Mouse (Mus musculus) G1E (cell line): ENCODE measurements around the gene Gm42372. TPM values are rescaled to one million over a fixed set of nuclear protein-coding genes. Genes with fewer than 3 reads are reported as not detected.

Source experiments
- ATAC-seq: 2 replicates; pipeline ENCODE4 v1.8.0; 2016; ENCODE audit warnings: mild to moderate bottlenecking; ENCODE audit not compliant: insufficient number of reproducible peaks, poor library complexity, low FRiP score, severe bottlenecking; ENCODE audit errors: extremely low read depth
- DNase-seq: peaks from one replicate; pipeline ENCODE4 v3.0.0; 2012; ENCODE audit warnings: low spot score
- H3K27me3 ChIP-seq: 2 replicates; pipeline ENCODE4 v1.6.1; 2012; ENCODE audit warnings: mild to moderate bottlenecking, low read length, inconsistent platforms; ENCODE audit not compliant: insufficient read depth
- H3K36me3 ChIP-seq: replicated peaks from 2 replicates; pipeline ENCODE3; 2012; ENCODE audit warnings: mild to moderate bottlenecking, inconsistent platforms
- H3K4me1 ChIP-seq: 2 replicates; pipeline ENCODE4 v1.6.1; 2012; ENCODE audit warnings: low read depth, low read length, inconsistent platforms, mixed read lengths; ENCODE audit not compliant: insufficient read depth
- H3K4me3 ChIP-seq: 2 replicates; pipeline ENCODE4 v1.5.1; 2012; ENCODE audit warnings: low read depth, mild to moderate bottlenecking, inconsistent platforms, low read length, moderate library complexity, mixed read lengths
- H3K9me3 ChIP-seq: replicated peaks from 2 replicates; pipeline ENCODE4 v1.6.1; 2012; ENCODE audit warnings: inconsistent platforms
- CTCF ChIP-seq: IDR thresholded peaks from 2 replicates; pipeline ENCODE4 v1.5.1; 2012; ENCODE audit warnings: low read depth, low read length, inconsistent platforms, mixed read lengths
- GATA1 ChIP-seq: IDR thresholded peaks from 2 replicates; pipeline ENCODE4 v1.6.1; 2012; ENCODE audit warnings: borderline replicate concordance, low read length, inconsistent platforms, mixed read lengths
- GATA2 ChIP-seq: IDR thresholded peaks from 2 replicates; pipeline ENCODE4 v1.6.1; 2012; ENCODE audit warnings: low read depth, low read length, inconsistent platforms, borderline replicate concordance
- POLR2AphosphoS5 ChIP-seq: IDR thresholded peaks from 2 replicates; pipeline ENCODE4 v1.6.1; 2012; ENCODE audit warnings: low read depth, low read length, inconsistent platforms; ENCODE audit not compliant: insufficient replicate concordance
- TAL1 ChIP-seq: conservative IDR thresholded peaks from 2 replicates; pipeline ENCODE4 v1.6.1; 2012; ENCODE audit warnings: low read depth, low read length, inconsistent platforms, mixed read lengths
- polyA plus RNA-seq: library from polyadenylated mRNA; stranded (reverse); fragments of >175 nt; gene quantifications from 2 replicates; pipeline ENCODE4 v1.2.3, GENCODE M21; 2012
- total RNA-seq, 2 experiments: library from RNA; stranded (forward) in 1 of 2; stranded (reverse) in 1 of 2; fragments of 200-1000 nt in 1 of 2; fragments of >200 nt in 1 of 2; fragmentation: Nextera tagmentation in 1 of 2; gene quantifications; 2 replicates each; pipeline ENCODE4 v1.2.3; 2014 to 2017

Gene Gm42372
- total and polyA plus RNA-seq, 3 experiments: 0.22 TPM; not detected in 2

DNA sequence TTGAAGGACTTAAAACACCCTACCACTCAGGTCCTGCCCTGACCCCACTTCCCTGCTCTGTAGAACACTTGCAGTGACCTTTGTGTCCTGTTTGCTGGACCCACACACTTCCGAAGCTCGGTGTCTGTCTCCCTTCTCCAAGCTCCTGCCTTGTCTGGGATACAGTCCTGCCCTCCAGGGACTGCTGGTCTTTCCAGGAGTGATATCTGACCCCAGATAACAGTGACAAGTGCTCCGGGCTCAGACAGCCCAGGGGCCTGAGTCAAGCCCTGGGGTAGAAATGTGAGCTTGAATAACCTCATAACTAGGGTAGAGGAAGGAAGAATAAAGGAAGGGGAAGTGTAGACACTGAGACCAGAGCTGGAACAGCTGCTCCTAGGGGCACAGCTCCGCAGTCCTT, 40.8 kb downstream of the Gm42372 start:
- no peaks in the 10 kb centered on the region for H3K27me3 ChIP-seq
- TF ChIP-seq TAL1: no peak
- TF ChIP-seq GATA1: no peak
- TF ChIP-seq CTCF: no peak
- no peak for TF ChIP-seq POLR2AphosphoS5
- no peak for TF ChIP-seq GATA2
- H3K4me1 ChIP-seq: peaks cover 81% of the 10 kb centered on the region
- peaks cover 78% of the 10 kb centered on the region for H3K36me3 ChIP-seq
- H3K9me3 ChIP-seq: no peaks in the 10 kb centered on the region
- ATAC-seq: no peak
- H3K4me3 ChIP-seq: no peak overlapping the region
- no peak for DNase-seq

DNA sequence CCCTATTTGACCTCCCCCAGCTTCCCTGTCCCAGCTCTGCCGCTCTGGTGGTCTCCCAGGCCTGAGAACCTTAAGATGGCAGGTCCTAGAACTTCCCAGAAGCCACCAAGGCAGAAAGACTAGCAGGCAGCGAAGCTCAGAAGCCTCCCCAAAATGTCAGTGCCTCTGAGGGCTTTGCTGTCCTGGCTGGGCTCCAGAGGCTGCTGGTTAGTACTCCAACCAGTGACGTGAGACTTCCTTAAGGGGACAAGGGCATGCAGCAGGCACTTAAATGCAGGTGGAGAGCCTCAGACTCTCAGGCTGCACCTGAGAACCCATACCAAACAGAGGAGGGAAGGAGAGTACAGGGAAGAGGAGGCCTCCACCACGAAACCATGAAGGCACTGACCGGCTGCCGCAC, 41.3 kb downstream of the Gm42372 start:
- no peak for ATAC-seq
- Histone ChIP-seq H3K4me1 (peaks cover 82% of the 10 kb centered on the region), H3K36me3 (peaks cover 78% of the 10 kb centered on the region), H3K4me3 (peak overlapping the region; percentile 96; the same call in 1 of the 2 replicates), H3K27me3 (no peaks in the 10 kb centered on the region), H3K9me3 (no peaks in the 10 kb centered on the region)
- no peak for DNase-seq
- TF ChIP-seq POLR2AphosphoS5 (no peak), GATA2 (no peak), CTCF (no peak)

DNA sequence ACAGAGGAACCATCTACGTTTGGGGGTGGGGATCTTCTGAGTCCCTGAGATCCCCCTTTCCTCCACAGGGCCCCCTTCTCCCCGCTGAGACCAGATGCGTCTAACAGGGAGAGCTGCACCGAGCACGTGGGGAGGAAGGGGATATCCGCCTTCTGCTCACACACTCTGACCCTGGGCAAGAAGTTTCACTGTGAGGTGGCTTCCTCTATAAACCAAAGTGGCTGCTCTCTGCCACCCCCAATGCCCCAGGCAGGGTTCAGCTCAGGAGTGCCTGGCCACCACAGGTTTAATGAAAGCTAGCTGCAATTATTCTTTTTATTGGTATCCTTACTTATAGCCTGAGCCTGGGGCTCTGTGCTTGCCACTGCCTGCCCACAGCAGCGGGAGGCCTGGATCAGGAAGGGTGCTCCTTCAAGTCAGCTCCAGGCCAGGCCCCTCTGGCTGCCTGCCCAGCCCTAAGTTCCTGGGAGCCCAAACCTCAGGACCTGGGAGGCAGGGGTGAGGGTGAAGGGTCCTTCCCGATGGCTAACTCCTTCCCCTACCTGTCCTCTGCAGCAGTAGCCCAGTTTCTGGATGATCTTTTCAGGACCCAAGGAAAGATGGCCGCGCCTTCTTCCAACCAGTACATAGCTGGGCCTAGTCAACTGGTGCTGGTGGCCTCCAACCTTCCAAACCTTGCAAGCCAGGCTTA, 42.1 kb downstream of the Gm42372 start:
- peaks cover 79% of the 10 kb centered on the region for H3K4me1 ChIP-seq
- H3K4me3 ChIP-seq: peak overlapping the region; percentile 96; the same call in 1 of the 2 replicates
- ATAC-seq: peak; percentile 61; the same call in 1 of the 2 replicates
- no peak for DNase-seq
- H3K27me3 ChIP-seq: no peaks in the 10 kb centered on the region
- H3K36me3 ChIP-seq: peaks cover 77% of the 10 kb centered on the region
- H3K9me3 ChIP-seq: no peaks in the 10 kb centered on the region
- no peak for TF ChIP-seq GATA2
- TF ChIP-seq POLR2AphosphoS5: no peak
- TF ChIP-seq CTCF: no peak
- TF ChIP-seq GATA1: no peak
- no peak for TF ChIP-seq TAL1

DNA sequence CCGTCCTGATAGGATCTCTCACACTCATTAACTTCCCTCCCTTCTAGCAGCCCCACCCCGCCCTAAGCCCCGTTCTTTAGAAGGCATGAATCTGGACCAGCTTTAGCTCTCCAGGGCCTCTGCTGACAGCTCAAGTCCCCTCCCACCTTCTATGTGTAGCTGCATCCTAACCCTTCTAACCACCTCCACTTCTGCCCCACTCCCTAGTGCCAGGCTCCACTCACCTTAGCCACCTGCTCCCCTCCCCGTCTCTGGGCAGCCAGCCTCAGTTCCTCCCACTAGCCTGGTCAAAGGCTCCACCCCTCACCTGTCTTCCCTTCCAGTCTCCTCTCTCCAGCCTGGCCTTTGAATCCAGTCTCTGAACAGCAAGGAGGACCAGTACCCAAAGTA, 42.6 kb downstream of the Gm42372 start:
- TF ChIP-seq GATA2 (no peak), TAL1 (no peak), CTCF (no peak)
- DNase-seq (peak; percentile 43), ATAC-seq (no peak; the same call in 1 of the 2 replicates)
- Histone ChIP-seq H3K36me3 (peaks cover 77% of the 10 kb centered on the region), H3K27me3 (no peaks in the 10 kb centered on the region), H3K4me1 (peaks cover 78% of the 10 kb centered on the region), H3K4me3 (peak overlapping the region; percentile 96; the same call in 1 of the 2 replicates), H3K9me3 (no peaks in the 10 kb centered on the region)

DNA sequence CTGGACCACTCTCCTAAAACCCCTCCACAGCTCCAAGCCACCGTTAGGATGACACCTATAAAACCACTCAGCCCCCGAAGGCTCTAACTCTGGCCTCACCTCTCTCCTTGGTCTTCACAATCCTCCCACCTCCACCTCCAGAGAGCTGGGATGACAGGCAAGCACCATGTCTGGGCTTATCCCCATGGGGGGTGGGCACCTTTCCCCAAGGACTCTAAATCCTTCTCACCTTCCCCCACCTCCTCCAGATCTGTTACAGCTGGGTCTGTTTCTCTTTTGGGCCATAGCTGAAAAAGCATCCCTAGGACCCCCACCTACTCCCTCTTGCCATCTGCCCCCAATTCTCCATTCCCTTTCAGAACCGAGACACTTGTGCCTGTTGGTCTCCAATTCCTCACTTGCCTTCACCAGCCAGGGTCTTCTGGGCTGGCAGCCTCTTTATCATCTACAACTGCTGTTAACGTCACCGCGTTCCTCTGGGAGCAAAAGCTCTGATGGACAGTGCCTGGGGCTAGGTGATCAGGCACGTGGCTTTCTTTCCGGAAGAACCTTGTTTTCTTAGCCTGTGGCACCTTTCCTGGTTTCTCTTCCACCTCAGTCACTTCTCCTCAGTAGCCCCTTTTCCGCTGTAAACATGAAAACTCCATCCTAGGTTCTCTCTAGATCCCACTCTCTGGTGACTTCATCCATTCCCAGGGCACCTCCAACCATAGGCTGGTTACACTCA, 43.2 kb downstream of the Gm42372 start:
- TF ChIP-seq GATA2 (no peak), GATA1 (no peak), CTCF (no peak), POLR2AphosphoS5 (no peak), TAL1 (no peak)
- peaks cover 73% of the 10 kb centered on the region for H3K4me1 ChIP-seq
- DNase-seq (no peak), ATAC-seq (no peak)
- H3K4me3 ChIP-seq: peak overlapping the region; percentile 96
- no peaks in the 10 kb centered on the region for H3K9me3 ChIP-seq
- H3K27me3 ChIP-seq: no peaks in the 10 kb centered on the region
- peaks cover 77% of the 10 kb centered on the region for H3K36me3 ChIP-seq

DNA sequence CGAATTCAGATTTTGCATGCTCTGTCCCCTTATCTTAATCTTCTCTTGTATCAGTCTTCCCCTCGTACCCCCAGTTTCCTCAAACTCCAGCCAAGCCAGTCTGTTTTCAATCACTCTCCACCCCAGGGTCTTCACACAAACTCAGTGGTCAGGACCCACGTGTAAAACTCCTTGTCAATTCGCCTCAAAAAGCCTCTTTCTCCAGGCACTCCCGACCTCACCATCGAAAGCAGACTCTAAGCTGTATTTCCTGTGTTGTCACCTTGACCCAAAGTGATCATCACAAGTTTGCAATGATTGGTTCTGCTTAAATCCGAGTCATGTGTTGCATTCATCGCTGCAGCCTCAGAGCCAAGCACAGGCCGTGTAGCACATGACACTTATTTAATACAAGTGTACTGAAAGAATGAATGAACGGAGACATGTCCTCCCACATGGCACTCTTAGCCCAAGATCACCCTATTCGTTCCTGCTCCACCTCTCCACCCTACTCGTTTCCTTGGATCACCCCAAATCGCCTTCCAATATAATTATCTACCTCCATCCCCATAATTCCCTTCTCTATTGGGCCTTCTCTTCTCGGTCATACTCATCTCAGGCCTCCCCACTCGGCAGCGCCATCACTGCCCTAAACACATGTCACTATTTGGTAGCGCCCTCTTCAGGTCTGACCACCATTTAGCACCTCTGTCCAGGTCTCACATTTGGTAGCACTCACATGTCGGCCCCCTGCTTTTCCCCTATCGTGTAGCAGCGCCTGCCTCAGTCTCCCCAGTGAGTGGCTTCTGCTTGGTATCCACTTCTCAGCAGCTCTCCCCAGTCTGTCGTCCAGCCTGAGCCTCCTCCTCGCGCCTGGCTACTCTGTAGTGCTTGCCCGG, 44.1 kb downstream of the Gm42372 start:
- H3K4me3 ChIP-seq: peak overlapping the region; percentile 96
- no peaks in the 10 kb centered on the region for H3K9me3 ChIP-seq
- H3K27me3 ChIP-seq: no peaks in the 10 kb centered on the region
- TF ChIP-seq CTCF (peak; percentile 60), GATA2 (no peak)
- peaks cover 68% of the 10 kb centered on the region for H3K4me1 ChIP-seq
- ATAC-seq (peak; percentile 37; the same call in 1 of the 2 replicates), DNase-seq (peak; percentile 60)
- peaks cover 77% of the 10 kb centered on the region for H3K36me3 ChIP-seq
